Mouse (Mus musculus): ENCODE measurements at regions not wholly inside any gene's neighbourhood (a gene's known extent, or its start where the extent isn't known, plus 50 kb on each side); places are given as distances from the start of the nearest gene placed in this dataset.

DNA sequence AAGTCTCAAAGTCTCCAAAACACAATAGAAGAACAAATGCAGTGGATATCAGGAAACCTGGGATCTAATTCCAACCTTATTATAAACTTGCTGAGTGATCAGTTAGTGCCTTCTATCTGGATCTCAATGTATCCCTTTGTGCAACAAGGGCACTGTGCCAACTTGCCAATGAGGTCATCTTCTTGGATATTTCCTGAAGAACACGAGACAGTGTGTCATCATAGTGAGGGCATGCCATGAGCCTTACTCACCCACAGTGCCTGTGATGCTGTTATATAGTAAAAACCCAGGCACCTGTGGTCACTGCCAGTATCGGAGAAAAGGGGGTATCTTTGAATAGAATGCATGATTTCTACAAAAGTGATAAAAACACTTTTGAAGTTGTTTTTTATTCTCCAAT, 60.2 kb upstream of the Cd34 start:
- intact Hi-C loops (cut with DNase I), result loop anchor here (10.0 kb wide), 1 partner anchor 156 kb away; no protein-coding TSS in a partner anchor

DNA sequence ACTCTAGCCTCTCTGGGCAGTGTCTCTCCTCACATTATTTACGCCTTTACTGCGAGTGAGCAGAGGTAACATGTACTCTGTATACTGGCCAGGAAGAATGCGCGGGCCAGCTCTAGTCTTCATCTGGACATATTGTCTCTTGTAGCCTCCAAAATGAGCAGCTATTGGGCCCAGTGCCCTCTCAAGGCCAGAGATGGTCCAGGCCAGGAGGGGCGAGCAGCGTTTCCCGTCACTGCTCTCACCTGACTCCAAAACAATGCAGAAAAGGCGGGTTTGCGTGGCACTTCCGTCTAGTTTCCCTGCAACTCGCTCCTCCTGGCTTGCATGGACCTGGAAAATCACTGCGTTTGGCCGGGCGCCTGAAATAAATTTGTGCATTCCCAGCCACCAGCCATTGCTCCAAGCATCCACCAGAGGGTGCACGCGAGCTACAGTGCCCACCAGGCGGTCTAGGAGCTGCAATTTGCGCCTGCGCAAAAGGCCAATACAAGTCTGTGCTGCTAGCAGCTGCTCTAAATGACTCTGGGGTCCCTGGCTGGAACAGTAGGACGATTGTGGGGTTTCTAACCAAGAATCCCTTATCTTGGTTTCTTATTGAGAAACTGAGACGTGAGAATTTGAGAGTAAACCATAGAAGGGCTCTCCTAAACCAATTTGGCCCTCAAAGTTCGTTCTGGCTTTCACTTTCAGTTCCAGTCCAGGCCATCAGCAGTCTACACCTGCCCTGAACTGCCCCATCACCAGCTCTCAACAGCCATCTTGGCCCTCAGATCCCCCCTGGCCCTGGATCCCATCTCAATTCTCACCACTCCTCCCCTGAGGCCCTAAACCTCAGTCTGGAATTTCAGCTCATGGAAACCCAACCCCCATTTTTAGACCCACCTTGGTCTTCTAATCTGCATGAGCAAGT, 59.0 kb upstream of the Cd34 start:
- intact Hi-C loops (cut with DNase I), result loop anchor here (1.0 to 10.0 kb wide), 2 partner anchors 83 to 155 kb away; no protein-coding TSS in a partner anchor
- peak; percentile 93 to 98 for DNase-seq

More for the DNA sequence above, 60.2 kb upstream of the Cd34 start:
- DNase-seq, result peak in 1 of 2 experiments; percentile 28

DNA sequence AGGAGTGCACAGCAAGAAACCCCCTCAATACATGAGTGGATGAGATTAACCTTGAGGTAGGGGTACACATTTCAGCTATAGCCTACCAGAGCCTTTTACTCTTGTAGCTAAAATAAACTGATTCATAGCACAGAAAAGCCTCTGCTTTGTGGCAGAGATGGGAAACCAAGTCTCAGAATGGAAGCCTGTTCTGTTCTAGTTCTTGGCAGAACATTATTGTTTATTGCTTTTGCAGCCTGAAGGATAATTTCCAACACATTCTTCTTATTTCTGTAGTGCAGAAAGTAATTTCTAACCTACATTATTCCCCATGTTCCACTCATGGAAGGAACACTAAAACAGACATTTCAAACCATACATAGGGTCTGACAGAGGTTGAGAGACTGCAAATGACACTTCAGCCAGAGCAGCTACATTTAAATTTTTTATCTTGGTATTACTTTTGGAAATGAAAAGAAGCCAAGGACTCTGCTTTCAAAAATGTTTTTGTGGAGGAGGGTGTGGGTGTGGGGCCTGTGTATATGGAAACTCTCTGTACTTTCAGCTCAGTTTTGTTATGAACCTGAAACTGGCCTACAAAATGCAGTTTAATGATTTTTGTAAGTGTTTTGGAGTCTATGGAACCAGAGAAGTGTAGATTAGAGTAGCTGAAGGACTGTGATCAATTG, 56.9 kb upstream of the Cd34 start:
- intact Hi-C loops (cut with DNase I), result no loop called here
- no peak for DNase-seq

DNA sequence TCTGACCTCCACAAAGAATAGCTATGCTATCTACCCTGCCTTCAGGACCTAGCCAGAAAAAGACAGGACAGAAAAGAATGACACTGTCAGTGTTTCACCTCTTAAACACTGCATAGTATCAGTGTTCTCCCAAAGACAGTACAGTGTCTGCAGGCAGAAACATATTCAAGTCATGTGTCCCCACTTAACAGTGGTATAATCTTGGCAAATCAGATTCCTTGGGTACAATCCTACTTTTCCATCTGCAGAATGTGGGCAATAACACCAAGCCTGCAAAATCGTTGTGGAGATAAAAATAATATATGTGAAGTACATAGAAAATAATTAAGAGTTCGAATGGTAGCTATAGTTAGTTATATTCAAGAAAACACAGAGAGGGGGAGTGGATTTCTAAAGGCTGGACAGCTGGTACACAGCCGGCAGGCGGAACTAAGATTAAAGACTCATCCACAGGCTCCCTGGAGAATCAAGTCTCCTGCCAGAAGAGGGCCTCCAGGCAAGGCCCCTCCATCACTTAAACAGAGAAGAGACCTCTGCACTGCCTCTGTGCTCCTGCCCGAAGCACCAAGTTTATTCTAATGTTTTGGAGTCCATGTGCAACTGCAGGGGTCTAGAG, 53.4 kb upstream of the Cd34 start:
- intact Hi-C loops (cut with DNase I), result no loop called here

DNA sequence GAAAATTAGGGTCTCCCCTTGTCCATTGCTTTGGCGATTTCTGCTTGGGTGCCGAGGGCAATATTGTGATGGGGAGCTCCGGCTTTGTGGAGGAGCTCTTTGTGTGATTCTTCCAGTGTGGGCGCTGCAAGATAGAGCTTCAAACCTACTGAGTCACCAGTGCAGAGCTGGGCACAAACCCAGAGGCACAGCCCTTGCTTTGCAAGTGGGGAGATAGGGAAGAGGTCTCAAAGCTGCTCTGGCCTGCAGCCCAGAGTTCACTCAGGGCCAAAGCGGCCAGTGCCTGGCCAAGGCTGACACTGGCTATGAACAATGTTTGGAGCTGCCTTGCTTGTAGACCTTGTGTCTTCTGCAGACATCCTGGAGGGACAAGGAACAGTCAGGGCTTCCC, 52.9 kb upstream of the Cd34 start:
- DNase-seq, result peak; percentile 80 to 86
- intact Hi-C loops (cut with DNase I), result no loop called here

More for the DNA sequence above, 53.4 kb upstream of the Cd34 start:
- no peak for DNase-seq

Data from gastrocnemius, postnatal 36 days (tissue).